Mouse (Mus musculus) spleen, adult 12 weeks (tissue): ENCODE results near the gene Lin37.

Experiments used
- DNase-seq: peaks from one replicate; pipeline ENCODE4 v3.0.0; 2022; ENCODE audit warnings: low spot score

Lin37 gene

DNA sequence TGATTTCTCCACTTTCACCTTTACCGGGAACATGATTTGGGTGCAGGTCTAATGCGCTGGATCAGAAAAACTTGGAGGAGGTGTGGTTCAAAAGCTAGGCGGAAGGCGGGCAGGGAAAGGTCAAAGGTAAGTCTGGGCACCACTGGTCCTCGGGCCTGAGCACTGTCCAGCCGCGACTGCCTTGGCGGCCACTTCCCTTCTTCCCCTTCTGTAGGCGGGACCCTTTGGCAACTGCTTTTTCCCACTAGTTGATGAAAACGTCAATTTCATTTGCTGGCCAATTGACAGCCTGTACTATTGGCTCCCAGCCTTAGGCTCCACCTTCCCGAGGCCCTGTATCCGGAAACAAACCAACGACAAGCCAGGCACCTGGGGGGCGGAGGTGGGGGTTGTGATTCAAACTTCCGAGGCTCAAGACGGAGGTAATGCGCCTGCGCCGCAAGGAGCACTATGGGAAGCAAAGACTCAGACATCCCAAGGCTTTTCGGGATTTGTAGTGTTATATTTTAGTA, at the start of gene Lin37:
Lin37 (minus strand) TSS at position 396 of the 512 bp plus-strand sequence.
- DNase-seq: peak; percentile 83

DNA sequence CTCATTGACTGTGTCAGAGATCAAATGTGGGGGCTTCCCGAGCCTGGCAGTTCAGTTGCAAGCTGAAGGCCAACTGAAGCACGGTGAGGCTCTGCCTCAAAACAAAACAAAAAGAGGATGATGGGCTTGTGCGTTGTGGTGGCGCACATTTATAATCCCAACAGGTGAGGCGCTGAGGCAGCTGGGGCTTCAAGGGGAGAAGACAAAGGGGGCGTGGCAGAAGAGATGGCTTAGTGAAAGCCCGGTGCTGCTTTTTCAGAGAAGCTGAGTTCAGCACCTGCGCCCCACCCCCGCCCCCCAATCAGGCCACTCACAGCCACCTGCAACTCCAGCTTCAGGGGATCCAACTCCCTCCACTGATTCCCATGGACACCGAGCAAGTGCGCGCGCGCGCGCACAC, 48.8 kb upstream of the Lin37 start:
- no peak for DNase-seq

DNA sequence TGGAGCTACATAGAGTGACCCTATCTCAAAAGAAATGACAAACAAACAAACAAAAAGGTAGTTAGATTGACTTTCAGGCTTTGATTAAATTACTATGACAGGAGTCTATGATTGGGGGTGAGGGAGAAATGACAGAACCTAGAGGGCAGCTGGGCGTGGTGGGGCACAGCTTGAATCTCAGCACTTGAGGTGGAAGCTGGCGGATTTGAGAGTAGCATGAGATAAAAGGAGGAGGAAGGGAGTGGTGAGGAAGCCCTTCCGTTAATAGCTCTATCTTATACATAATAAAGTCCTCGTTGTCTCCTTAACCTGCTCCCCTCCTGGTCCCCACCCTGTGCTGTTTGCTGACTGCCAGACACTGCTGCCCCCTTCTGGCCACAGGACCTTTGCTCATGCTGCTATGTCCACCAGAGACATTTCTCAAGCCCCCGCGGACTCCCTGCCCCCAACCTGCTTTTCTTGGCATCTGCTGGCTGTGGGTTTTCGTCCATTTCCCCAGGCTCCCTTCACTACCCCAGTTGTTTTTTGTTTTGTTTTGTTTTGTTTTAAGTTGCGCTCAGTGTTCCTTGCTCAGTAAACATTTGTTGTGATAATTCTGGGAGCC, 48.2 kb upstream of the Lin37 start:
- DNase-seq: peak; percentile 40

DNA sequence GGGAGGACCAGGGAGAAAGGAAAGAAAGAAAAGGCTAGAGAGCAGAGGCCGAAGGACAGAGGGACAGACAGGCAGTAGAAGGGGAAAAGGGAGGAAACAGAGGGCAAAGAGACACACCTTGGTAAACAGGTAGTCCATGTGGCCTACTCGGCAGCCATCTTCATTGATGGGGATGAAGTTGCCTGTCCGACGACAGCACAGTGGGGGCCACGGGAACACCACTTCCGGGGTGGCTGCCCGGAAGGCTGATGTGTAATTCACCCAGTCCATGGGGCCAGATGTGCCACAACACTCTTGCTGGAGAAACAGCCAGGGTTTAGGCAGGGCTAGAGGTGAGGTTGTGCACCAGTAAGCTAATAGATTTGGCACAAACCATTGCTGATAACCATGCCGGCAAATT, 45.3 kb upstream of the Lin37 start:
- DNase-seq: no peak

DNA sequence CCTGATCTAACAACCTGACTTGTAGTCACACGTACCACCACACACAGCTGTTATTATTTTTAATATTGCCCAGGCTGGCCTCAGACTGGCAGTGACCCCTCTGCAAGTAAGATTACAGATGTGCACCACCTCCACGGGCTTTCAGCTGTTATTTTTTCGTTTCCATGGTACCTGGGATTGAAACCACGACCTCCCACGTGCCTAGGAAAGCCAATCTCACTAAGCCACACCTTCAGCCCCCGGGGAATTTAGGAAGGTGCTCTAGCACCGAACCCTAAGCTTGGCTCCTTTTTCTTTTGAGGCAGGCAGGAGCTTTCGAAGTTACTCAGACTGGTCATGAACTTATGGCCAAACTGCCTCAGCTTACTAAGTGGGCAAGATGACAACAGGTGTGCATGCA, 44.8 kb upstream of the Lin37 start:
- no peak for DNase-seq

DNA sequence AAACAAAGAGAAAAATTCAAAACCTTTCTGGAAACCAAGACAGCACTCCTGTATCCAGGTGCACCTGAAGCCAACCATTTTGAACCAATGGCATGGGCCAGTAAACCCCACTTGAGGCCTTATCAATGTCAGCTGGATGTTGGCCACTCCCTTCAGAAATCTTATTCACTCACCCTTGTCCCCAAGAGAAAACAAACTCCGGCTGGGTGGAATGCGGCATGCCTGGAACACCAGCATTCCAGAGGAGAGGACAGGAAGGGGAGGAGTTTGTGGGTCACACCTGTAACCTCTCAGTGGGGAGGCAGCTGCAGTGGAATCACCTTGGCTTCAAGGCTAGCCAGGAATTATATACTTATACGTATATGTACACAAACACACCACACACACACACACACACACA, 42.9 kb upstream of the Lin37 start:
- DNase-seq: no peak

DNA sequence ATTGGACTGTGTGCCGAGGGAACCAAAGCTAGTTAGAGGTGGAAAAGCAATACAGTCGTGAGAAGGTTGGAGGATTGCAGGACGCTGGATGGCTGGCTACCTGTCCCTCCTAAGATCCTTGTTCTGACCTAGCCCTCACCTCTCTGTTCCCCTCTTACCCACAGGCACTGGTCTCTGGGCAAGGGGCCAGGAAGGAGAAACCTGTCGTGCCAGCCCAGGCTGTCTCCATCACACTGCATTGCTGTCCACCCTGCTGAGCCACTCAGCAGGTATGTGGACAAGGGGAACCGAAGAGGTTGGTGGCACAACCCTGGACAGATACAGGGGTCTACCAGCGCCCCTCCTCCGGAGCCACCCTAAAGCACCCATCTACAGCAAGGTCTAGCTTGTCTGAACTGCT, 41.0 kb upstream of the Lin37 start:
- DNase-seq: no peak

DNA sequence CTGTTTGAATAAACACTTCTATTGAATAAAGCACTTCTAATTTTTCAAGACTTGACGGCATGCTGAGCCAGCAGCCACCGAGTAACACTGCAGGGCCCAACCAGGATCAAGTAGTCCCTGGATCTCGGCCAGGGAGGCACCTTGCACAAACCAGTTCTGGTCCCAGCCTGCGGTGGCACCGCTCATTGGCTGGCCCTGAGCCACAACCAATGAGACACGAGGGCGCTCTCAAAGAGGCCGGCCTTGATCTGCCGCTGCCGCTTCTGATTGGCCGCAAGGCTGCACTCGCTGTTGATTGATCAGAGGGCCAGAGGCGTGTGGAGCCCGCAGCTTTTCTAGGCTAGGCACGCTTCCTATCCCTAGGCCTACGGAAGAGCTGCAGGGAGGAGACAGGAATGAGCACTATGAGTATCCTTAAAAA, 40.3 kb upstream of the Lin37 start:
- peak; percentile 72 for DNase-seq

DNA sequence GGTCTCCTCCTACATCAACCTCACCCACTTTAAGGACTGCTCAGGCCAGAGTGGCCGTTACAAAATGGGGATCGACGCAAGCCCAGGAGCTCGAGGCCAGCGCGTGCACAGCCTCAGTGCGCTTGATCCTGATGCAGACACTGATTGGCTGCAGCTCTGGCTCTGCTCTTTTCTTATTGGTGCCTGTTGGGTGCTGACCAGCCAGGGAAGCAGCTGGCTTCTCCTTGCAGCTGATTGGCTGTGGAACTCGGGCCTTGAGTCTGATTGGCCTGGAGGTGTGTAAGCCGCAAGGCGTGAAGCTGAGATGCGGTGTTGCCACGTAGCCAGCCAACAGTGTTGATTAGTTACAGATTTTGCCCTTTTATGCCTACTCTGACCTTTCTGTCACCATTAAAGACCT, 39.1 kb upstream of the Lin37 start, which contains the start of gene Zbtb32:
Zbtb32 (minus strand) TSS at position 124 of the 400 bp plus-strand sequence.
- no peak for DNase-seq

DNA sequence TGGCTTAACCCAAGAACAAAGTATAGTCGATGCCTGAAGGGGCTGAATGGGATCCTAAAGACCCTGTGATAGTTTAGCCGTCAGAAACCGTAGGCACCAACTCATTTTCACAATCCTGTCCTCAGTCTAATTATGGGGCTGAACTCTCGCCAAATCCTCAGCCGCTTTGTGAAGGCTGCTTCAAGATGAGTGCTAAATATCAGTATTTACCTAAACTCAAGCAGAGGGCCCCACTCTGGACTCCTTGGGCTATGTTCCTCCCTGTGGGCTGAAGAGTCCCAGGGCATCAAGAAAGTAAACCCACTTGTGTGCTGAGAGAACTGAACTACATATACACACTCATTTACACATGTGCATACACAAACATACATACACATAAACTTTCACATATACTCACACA, 37.2 kb upstream of the Lin37 start:
- DNase-seq: no peak

DNA sequence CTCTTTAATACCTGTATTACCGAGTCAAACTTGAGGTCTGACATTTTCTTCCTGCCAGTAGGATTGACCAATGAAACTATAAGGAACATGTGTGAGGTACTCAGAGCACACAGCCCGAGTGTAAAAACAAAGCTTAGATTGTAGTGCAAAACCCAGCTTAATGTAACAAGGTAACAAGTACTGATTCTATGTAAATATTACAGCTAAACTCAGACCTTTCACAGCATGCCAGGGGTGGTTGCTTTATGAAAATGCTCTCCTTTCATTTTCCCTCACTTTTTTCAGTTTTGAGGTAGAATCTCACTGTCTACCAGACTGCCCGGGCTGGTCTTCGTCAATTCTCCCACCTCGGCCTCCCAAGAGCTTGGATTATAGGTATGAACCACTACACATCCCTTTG, 36.5 kb upstream of the Lin37 start:
- no peak for DNase-seq

DNA sequence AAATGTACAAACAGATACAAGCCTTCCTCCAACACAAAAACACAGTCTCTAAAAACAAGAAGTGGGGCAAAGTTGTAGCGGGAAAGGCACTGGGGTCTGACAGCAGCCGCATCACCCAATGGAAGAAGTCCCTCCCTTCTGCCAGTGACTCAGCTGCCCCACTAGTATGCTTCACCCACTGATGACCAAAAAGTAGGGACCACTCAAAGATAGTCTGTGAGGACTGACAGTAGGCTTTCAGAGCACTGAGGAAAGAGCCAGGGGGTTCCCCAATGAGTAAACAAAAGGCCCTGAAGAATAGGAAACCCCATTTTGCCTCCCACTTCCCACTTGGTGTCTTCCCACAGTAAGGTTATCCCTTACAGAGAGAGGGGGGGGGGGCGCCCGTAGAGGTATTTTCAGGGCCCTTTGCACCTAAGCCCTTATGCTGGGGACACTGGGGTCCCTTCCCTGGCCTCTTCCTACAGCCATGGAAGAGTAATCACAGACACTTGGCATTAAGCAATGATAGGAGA, 34.9 kb upstream of the Lin37 start:
- no peak for DNase-seq

DNA sequence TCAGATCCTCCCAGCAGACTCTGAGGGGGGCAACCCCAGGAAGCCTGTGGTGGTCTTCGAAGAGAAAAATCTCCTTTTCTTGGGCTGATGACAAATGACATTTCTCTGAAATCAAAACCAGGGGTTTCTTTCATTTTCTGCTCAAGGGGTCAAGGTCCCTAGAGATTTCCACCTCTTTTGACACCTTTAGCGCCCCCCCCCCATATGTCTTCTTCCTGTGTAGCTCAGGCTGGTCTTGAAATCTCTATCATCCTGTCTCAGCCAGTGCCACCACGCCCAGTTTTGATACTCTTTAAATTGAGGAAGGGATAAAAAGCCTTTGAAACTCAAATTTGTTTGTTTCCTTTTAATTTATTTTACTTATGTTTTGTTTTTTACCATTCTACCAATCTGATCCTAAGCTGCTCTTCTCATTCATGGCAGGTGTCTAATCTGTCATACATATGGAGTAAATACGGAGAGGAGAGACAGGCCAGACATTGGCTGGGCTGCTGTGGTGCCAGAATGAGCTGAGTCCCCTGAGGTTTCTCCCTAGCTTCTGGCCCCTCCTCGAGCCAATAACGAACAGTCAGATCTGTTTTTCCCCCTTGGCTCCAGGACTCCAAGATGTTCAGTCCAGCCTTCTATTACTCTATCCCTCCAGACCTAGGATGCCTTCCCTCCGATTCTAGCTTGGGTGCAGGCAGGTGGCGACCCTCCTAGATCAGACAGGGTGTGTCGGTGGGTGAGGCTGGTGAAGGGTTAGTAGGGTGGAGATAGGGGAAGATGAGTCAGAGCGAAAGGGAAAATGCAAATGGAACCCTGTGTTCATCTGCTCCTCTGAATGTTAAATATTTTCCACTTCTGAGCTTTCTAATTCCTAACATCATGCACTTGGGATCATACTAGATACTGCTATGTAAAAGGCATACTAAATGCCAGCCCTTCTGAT, 34.2 kb upstream of the Lin37 start:
- DNase-seq: no peak

DNA sequence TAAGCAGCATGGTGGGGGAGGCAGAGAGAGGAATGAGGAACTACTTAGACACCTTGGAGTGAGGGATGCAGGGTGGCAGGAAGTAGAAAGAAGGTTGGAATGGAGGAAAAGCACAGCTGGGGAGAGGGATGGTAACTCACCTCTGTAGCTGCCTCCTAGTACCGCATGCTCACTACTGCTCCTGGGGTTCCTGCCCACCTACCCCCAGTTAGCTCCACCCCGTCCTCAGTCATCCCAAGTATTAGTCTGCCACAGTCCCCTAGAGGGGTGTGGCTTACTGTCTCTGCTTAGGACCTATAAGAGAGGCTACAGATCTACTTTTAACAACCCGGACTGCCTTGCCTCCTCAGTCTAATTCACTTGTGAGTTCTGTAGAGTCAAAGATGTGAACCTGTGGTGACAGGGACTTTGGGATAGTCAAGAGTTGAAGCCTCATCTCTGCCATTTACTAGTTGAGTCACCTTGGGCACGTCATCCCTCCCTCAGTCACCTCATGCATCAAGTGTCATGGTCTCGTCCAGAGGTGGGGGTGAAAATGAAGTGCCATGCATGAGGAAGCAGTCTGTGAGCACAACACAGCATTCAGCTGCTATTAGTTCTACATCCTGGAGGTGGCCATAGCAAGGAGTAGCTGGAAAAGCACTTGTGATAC, 33.3 kb upstream of the Lin37 start:
- no peak for DNase-seq

DNA sequence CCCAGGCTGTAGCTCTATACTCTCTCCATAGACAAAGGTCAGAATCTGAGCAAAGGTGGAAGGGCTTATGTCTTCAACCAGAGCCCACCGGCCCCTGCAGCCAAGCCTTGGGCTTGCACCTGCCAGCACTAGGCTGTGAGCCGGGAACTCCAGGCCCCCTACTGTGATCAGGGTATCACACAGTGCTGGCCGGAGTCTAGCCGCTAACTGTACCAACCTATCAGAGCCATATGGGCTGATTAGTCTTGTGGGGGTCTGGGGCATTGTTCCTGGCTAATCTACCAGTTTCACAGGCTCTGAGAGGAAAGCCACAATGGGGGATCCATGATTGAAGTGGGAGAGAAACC, 31.9 kb upstream of the Lin37 start:
- no peak for DNase-seq

DNA sequence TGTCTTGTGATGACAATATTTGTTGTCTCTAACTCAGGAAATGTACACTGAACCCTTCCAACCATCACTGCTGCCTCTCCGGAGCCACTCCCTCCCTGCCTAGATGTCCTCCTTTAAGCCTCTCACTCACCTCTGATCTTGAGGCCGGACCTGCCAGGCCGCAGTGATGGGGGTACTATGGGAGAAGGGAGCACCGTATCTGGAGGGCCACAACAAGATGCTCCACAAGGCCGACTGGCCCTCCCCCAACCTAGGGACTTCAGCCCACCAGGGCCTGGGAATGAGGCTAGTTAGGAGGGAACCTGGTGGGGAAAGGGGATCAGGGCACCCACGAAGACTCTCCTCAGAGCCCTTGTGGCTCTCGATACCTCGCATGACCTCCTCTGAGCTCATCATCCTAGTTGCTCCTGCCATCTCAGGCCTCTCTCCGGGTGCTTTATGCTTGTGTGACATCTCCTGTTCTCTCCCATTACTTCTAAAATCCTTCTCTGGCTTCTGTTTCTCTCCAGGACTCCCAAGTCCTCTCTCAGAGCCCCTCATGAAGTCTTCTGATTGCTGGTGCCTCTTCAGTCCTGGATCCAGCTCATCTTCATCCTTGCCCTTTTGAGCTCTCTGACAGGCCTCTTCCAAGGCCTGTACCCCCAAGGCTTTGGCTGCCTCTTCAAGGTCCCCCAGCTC, 31.4 kb upstream of the Lin37 start:
- no peak for DNase-seq

DNA sequence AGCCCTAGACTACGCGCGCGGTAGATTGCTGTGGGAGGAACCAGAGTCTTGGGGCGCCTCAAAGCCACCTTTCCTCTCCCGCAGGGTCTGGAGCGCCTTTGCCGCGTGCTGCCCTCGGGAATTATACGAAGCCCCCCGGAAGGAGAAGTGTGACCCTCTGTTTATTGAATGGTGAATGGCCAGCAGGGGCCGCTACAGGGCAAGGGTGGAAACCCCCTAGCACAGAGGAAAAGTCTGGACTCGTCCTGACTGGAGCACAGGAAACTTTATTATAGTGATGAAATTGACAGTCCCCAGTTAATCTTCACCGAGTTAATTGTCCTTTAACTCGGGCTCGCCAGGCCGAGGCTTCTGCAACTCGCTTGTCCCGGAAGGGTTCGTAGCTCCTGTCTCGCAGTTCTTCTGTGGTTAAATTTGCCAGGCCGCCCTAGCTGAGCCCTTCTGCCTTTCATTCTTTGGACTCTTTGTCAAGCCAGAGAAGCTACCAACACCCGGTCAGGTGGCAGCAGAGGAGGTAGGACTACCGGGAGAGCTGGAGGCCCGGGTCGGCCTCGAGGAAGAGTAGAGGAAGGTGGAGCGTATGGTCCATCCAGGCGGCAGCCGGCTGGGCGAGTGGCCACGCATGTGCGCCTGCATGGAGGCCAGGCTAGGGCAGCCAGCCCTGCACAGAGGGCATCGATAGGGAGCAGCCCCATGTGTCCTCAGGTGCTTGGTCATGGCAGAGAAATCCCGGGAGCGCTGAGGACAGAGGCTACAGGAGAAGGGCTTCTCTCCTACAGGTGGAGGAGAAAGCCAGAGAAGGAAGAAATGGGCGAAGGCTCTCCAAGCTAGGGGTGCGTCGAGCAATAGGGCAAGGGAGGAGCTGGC, 30.0 kb upstream of the Lin37 start:
- peak; percentile 67 for DNase-seq

DNA sequence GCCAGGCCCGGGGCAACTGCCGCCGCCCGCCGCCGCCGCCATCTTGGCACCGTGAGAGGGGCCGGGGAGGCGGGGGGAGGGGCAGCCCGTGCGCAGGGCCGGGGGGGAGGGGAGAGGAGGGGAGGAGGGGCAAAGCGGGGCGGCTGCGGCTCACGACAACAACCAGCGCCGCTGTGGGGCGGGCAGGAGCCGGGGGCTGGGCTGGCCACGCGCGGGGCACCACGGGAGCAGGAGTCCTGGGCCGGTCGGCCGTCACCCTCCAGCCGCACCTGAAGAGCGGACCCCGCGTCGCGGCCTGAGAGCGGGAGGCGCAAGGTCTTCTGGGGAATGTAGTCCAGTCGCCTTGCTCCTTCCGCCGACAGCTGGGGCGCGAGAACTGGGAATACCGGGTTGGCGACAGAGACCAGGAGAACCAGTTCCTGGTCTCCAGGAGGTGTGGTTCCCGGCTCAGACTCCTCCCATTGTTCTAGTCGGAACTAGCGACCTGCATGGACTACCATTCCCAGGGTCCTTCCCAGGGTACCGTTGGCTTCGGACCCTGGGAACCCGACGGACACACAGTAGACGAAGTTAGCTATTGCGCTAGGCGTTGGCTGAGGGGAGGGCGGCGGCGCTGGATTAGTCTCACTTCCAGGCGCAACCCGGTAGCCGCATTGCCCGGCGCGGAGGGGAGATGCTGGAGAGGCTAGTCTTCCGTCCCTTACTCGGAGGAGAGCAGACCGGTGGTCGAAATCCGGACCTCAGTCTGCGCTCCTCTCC, 29.2 kb upstream of the Lin37 start, which contains the start of gene Kmt2b:
Kmt2b (minus strand) TSS at position 51 of the 759 bp plus-strand sequence.
- DNase-seq: peak; percentile 90

DNA sequence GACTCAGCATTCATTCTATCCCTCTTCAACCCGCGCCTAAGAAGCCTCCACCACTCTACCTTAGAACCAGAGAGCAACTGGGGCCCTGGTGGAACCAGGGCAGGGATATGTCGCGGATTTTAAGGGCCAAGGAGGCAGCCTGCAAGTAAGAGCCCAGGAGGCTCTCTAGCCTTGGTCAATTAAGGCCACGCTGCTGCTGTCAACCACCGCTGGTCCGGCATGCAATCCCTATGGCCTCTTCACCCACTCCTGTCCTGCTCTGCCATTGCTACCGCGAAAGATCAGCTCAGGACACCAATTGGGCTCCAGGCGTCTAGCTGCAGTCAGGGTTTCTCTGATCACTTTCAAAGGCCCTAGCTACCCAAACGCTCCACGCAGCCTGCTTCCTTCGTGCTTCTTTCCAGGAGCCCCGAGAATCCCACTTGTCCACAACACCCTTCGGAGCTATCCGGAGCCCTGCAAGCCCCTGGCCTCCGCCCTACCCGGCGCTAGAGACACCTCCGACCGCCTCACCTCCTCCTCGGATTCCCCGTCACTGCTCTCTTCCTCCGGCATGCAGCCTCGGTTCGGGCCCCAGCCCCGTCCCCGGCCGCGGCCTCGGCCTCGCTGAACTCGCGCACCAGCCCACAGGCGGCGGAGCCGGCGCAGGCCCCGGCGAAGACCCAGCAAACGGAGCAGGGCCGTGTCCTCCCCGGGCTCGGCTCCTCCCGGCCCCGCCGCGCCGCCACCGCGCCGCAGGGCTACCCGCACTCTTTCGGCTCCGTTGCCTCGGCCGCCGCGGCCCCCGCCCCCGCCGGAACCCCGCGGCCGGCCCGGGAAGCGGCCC, 28.4 kb upstream of the Lin37 start:
- DNase-seq: peak; percentile 66
